Mouse (Mus musculus) forebrain, embryonic 16.5 days (tissue): ENCODE data around the gene Usp39. TPM values are rescaled to one million over a fixed set of nuclear protein-coding genes. Genes with fewer than 3 reads are reported as not detected.

ENCODE experiments used
- ATAC-seq: fragments of 200-750 bp; cut with Nextera tagmentation; 2 replicates; pipeline ENCODE4 v1.8.0; 2017; ENCODE audit warnings: mild to moderate bottlenecking, moderate library complexity
- H3K27ac ChIP-seq: fragments of 300-500 bp; sonication (generic); 2 replicates; pipeline ENCODE4 v1.5.1; 2014; ENCODE audit warnings: low read length, control low read depth
- H3K27me3 ChIP-seq: fragments of 300-500 bp; sonication (generic); replicated peaks from 2 replicates; pipeline ENCODE4 v1.6.1; 2014; ENCODE audit warnings: low read length; ENCODE audit not compliant: control insufficient read depth, insufficient read depth
- H3K36me3 ChIP-seq: fragments of 300-500 bp; sonication (generic); 2 replicates; pipeline ENCODE4 v1.6.1; 2014; ENCODE audit not compliant: control insufficient read depth, insufficient read depth
- H3K4me1 ChIP-seq: fragments of 300-500 bp; sonication (generic); replicated peaks from 2 replicates; pipeline ENCODE4 v1.6.1; 2014; ENCODE audit warnings: low read length; ENCODE audit not compliant: control insufficient read depth, insufficient read depth
- H3K4me2 ChIP-seq: fragments of 300-500 bp; sonication (generic); 2 replicates; pipeline ENCODE4 v1.6.1; 2014; ENCODE audit warnings: mild to moderate bottlenecking, low read length, control low read depth
- H3K4me3 ChIP-seq: fragments of 300-500 bp; sonication (generic); replicated peaks from 2 replicates; pipeline ENCODE4 v1.5.1; 2014; ENCODE audit warnings: mild to moderate bottlenecking, low read length, control low read depth
- H3K9ac ChIP-seq: fragments of 300-500 bp; sonication (generic); replicated peaks from 2 replicates; pipeline ENCODE4 v1.6.1; 2014; ENCODE audit warnings: low read depth, low read length, control low read depth
- H3K9me3 ChIP-seq: fragments of 300-500 bp; sonication (generic); 2 replicates; pipeline ENCODE4 v1.6.1; 2016; ENCODE audit warnings: low read length; ENCODE audit not compliant: control insufficient read depth
- WGBS: fragments of 180-500 bp; shearing (Covaris S2); extraction: QIAGEN DNeasy Blood & Tissue Kit; methylation state at CpG from one replicate; pipeline ENCODE4 v1.1.7; 2014; 5-methylcytosine and 5-hydroxymethylcytosine counted together
- polyA plus RNA-seq: library from polyadenylated mRNA; unstranded; fragments of >200 nt; fragmentation: Nextera tagmentation; extraction: Ambion mirVana; gene quantifications from 2 replicates; pipeline ENCODE4 v1.2.1, GENCODE M21; 2015

Gene Usp39
- polyA plus RNA-seq, 1 experiment from 2014 or later, result 48.5 TPM

GRCm38 (mm10) chr6:72322936-72323335, 22.0 kb downstream of the Usp39 start:
- Histone ChIP-seq H3K9ac (no peak overlapping the region), H3K36me3 (peaks cover 55% of the 10 kb centered on the region), H3K4me1 (no peaks in the 10 kb centered on the region), H3K27me3 (no peaks in the 10 kb centered on the region), H3K4me3 (no peak overlapping the region), H3K4me2 (no peak overlapping the region), H3K9me3 (no peaks in the 10 kb centered on the region), H3K27ac (no peak overlapping the region)
- ATAC-seq, result no peak
- 97% methylated on average over 3 of the region's 3 CpGs for WGBS

- 81% methylated on average over 11 of the region's 11 CpGs for WGBS
- H3K4me3 ChIP-seq, result no peak overlapping the region
- no peaks in the 10 kb centered on the region for H3K27me3 ChIP-seq
- H3K9me3 ChIP-seq, result no peaks in the 10 kb centered on the region
- peaks cover 47% of the 10 kb centered on the region for H3K36me3 ChIP-seq
- no peak overlapping the region for H3K9ac ChIP-seq
- no peak overlapping the region for H3K27ac ChIP-seq
- no peak for ATAC-seq
- H3K4me2 ChIP-seq, result no peak overlapping the region
- no peaks in the 10 kb centered on the region for H3K4me1 ChIP-seq
Observed at GRCm38 (mm10) chr6:72319019-72319418, 26.0 kb downstream of the Usp39 start.

GRCm38 (mm10) chr6:72318440-72318839, 26.5 kb downstream of the Usp39 start:
- ATAC-seq, result no peak
- Histone ChIP-seq H3K27me3 (no peaks in the 10 kb centered on the region), H3K4me2 (no peak overlapping the region), H3K9me3 (no peaks in the 10 kb centered on the region), H3K4me3 (no peak overlapping the region), H3K9ac (no peak overlapping the region), H3K27ac (no peak overlapping the region), H3K36me3 (peaks cover 46% of the 10 kb centered on the region), H3K4me1 (no peaks in the 10 kb centered on the region)
- WGBS, result 84% methylated on average over 5 of the region's 5 CpGs

- Histone ChIP-seq H3K9me3 (no peaks in the 10 kb centered on the region), H3K4me2 (no peak overlapping the region), H3K27ac (no peak overlapping the region), H3K4me1 (no peaks in the 10 kb centered on the region), H3K4me3 (no peak overlapping the region), H3K36me3 (peaks cover 28% of the 10 kb centered on the region), H3K9ac (no peak overlapping the region), H3K27me3 (no peaks in the 10 kb centered on the region)
- no peak for ATAC-seq
- WGBS, result 92% methylated on average over 1 of the region's 1 CpGs
Observed at GRCm38 (mm10) chr6:72316044-72316443, 28.9 kb downstream of the Usp39 start.

DNA sequence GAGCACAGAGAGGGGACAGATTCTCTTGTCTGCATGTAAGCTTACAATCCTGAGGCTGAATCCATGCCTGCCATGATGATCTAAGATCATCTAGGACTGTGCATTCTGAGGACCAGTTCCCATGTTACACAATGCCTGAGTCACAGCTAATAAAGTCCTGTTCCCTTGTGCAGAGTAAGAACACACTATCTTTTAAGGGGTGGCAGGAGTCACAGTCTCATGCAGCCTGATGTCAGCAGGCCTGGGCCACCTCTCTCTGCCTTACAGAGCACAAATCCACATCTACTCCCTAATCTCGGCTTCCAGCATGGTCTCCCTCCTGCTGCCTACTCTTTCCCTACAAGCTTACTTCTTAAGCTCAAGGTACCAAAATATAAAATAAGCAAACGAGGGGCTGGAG, 29.6 kb downstream of the Usp39 start:
- Histone ChIP-seq H3K4me1 (no peaks in the 10 kb centered on the region), H3K4me3 (no peak overlapping the region), H3K9me3 (no peaks in the 10 kb centered on the region), H3K4me2 (no peak overlapping the region), H3K27me3 (no peaks in the 10 kb centered on the region), H3K36me3 (peaks cover 21% of the 10 kb centered on the region), H3K9ac (no peak overlapping the region), H3K27ac (no peak overlapping the region)
- WGBS, result 88% methylated on average over 2 of the region's 2 CpGs
- no peak for ATAC-seq

DNA sequence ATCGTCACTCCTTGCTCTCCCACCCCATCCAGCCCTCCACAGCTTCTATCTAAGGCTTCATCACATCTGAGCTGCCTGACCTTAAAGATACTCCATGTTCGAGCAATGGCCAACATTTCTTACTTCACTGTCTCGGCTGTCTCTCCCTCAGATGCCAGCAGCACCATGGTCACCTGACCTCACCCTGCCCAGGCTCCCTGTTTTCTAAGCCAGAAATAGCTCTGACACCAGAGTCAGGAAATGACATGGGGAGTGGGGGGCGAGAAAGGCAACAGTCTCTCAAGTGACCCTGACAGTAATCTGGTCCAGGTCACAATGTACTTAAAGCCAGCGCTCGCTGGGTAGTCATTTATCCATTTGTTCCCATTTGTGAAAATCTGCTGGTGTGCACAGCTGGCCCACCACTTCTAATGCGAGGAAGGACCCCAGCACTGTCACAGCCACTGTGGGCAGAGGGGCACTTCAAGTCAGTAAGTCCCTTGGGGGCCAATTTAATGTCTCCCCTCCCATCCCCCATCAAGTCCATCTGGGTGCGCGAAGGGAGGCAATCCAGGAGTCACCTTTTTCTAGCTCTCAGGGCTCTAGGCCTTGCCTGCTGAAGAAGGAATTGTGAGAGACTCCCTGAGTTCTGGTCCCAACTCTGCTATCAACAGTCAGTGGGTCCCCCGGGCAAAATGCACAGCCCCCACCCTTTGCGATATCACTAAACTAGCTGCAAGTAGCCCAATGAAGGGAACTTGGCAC, 31.7 kb downstream of the Usp39 start:
- no peaks in the 10 kb centered on the region for H3K27me3 ChIP-seq
- H3K4me3 ChIP-seq, result no peak overlapping the region
- no peak overlapping the region for H3K4me2 ChIP-seq
- 93% methylated on average over 11 of the region's 11 CpGs for WGBS
- H3K9me3 ChIP-seq, result no peaks in the 10 kb centered on the region
- H3K36me3 ChIP-seq, result peaks cover 11% of the 10 kb centered on the region
- ATAC-seq, result no peak
- no peak overlapping the region for H3K27ac ChIP-seq
- H3K9ac ChIP-seq, result no peak overlapping the region
- no peaks in the 10 kb centered on the region for H3K4me1 ChIP-seq

- H3K4me1 ChIP-seq, result no peaks in the 10 kb centered on the region
- H3K9me3 ChIP-seq, result no peaks in the 10 kb centered on the region
- H3K36me3 ChIP-seq, result 0 out of 2 replicates have a peak, but pooled peaks cover 3% of the 10 kb centered on the region
- 93% methylated on average over 3 of the region's 3 CpGs for WGBS
- no peak overlapping the region for H3K4me3 ChIP-seq
- H3K9ac ChIP-seq, result no peak overlapping the region
- no peak overlapping the region for H3K27ac ChIP-seq
- H3K4me2 ChIP-seq, result no peak overlapping the region
- H3K27me3 ChIP-seq, result no peaks in the 10 kb centered on the region
- no peak for ATAC-seq
Observed at GRCm38 (mm10) chr6:72312198-72312597, 32.8 kb downstream of the Usp39 start.

GRCm38 (mm10) chr6:72303510-72303909, 41.5 kb downstream of the Usp39 start:
- no peak overlapping the region for H3K4me2 ChIP-seq
- H3K9me3 ChIP-seq, result no peaks in the 10 kb centered on the region
- H3K4me3 ChIP-seq, result no peak overlapping the region
- H3K27ac ChIP-seq, result no peak overlapping the region
- H3K27me3 ChIP-seq, result no peaks in the 10 kb centered on the region
- ATAC-seq, result no peak
- WGBS, result 57% methylated on average over 9 of the region's 9 CpGs
- H3K36me3 ChIP-seq, result no peaks in the 10 kb centered on the region
- H3K9ac ChIP-seq, result no peak overlapping the region
- H3K4me1 ChIP-seq, result no peaks in the 10 kb centered on the region

DNA sequence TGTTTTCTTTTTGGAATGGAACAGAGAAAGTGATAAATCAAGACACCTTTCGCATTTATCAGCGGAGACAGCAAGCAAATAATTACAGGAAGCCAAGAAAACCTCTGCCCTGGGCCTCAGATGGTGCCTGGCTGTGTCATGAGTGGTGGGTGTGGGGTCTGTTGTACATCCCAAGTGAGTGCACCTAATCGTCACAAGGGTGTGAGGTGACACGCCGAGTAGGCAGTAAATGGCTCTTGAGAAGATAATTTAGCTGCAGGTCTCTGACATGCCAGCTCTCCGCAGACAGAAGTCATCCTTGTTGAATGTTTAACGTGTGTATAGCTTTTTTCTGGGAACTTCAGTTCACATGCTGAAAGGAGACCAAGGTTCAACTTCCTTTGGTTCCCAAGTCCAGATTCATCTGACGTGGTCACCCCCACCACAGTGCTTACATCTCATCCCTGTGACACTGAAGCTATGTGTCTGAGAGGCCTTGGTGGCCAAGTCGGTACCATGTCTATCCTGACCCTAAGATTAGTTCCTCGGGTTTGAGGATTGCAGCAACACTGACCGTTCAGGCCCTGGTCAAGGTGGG, 42.5 kb downstream of the Usp39 start:
- no peak for ATAC-seq
- Histone ChIP-seq H3K27ac (no peak overlapping the region), H3K4me1 (no peaks in the 10 kb centered on the region), H3K4me2 (no peak overlapping the region), H3K4me3 (no peak overlapping the region), H3K9me3 (no peaks in the 10 kb centered on the region), H3K36me3 (no peaks in the 10 kb centered on the region), H3K9ac (no peak overlapping the region), H3K27me3 (no peaks in the 10 kb centered on the region)
- WGBS, result 92% methylated on average over 11 of the region's 11 CpGs
